Mouse (Mus musculus): Measurements from ENCODE around the gene Kcnh2.
A peak's percentile ranks its signal among the peaks of the same experiment; 100 is the strongest.

Kcnh2 gene

DNA sequence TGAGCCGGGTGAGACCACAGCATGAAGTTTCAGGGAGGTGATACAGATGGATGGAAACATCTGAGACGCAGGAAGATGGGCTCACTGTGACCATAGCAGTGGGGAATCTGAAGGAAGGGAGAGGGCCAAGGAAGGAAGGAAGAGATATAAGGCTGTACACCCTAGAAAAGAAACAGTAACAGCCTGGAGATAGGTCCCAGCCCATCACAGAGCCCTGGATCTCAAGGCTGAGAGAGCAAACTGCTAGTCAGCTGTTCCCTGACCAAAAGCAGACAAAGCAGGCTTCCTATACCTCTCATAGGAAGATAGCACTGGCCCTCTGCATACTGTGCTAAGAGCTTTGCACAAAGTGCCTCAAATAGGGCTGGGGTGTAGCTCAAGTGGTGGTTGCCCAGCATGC lies 27.3 kb upstream of the Kcnh2 start:
- DNase-seq (ENCODE audit: low spot score): no peak

DNA sequence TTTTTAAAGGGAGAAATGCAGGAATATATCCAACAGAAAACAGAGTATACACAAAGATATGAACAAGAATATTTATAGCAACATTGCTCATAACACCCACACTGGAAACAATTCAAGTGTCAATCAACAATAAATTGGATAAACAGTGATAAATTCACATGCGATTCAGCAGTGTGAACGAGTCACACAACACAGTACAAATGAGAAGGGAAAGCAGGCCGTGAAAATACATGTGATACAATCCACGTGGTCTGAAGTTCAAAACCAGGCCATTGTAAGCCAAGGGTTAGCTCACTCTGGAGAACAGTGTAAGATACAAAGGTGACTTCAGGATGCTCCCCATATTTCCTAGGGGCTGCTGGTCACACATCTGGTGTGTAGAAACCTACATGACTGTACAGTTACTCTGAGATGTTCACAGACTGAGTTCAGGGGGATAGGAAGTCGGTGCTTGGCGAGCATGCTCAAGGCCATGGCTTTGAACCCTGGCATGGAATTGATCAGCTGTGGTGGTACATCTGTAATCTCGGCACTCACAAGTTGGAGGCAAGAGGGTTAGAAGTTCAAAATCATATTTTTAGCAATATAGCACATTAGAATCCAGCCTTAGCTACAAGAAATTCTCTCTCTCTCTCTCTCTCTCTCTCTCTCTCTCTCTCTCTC lies 23.4 kb upstream of the Kcnh2 start:
- no peak for DNase-seq (ENCODE audit: low spot score)

DNA sequence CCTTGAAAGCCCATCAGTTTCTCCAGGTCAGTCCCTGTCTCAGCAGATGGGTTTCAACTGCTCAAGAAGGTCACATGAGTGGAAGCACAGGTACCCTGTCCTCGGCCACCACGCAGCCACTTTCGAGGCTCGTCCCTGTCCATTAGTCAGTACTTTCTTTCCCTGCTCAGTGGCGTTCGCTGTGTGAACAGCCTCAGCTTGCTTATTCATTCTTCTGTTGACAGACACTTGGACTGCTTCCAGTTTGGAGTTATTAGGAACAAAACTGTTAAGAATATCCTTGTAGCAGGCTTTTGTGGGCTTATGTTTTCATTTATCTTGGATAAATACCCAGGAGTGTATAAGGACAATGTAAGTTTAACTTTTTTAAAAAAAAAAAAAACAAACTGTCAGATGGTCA lies 22.8 kb upstream of the Kcnh2 start:
- DNase-seq (ENCODE audit: low spot score): no peak

DNA sequence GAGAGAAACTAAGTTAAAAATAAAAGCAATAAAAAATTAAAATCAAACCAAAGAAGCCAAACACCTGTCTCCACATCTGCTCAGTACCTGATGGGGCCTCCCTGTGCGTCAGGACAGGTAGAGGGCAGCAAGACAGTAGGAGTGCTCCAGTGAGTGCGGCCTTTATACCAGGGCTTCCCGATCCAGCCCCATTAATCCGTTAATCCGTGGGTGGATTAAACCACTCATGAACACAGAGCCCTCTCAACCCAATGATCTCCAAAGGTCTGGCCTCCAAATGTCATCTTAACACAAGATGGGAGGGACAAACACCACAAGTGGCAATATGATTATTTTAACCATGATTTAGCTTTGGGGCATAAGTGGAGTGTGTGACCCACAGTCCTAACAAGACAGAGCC lies 22.4 kb upstream of the Kcnh2 start:
- DNase-seq (ENCODE audit: low spot score): no peak

DNA sequence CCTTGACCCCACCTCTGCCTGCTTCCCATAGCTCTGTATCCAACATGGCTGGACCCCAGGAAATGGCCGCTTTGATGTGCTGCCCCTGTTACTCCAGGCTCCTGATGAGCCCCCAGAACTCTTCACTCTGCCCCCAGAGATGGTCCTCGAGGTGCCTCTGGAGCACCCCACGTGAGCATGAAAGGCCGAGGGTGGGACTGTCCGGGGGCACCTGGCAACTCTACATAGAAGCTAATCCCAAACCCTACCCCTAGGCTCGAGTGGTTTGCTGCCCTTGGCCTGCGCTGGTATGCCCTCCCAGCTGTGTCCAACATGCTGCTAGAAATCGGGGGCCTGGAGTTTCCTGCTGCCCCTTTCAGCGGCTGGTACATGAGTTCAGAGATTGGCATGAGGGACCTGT lies 18.4 kb upstream of the Kcnh2 start:
- DNase-seq (ENCODE audit: low spot score): no peak

DNA sequence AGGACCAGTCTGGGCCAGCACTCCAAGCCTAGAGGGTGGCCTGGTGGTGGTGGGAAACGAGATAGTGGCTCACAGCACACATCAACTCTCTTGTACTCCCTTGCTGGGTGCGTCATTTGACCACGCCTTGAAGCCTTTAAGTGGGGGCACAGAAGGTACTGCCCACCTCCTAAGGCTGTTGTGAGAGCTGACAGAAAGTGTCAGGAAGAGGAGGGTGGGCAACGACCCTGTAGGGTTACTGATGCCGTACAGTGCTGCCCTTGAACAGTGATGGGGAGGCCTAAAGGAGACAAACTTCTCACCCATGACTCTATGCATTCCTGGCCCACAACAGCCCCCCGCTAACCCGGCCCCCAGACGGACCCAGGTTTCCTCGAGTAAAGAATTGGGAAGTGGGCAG lies 15.0 kb upstream of the Kcnh2 start:
- DNase-seq (ENCODE audit: low spot score): no peak

DNA sequence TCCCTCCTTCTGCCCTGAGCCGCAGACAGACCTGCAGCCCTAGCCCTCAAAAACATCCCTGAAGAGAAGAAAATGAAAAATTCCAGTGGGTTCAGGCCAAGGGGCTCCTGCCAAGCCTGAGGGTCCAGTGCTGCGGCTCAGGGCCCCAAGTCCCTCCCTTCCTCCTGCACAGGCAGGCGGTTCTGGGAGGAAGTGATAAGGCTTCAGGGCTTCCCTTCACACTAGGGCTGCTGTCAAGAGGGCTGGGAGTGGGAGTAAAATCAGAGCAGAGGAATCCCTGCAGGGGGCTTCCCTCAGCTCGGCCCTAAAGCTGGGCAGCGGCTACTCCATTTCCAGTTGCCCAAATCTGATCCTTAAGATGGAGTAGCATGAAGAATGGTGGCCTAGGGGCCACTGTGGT lies 14.1 kb upstream of the Kcnh2 start:
- no peak for DNase-seq (ENCODE audit: low spot score)

DNA sequence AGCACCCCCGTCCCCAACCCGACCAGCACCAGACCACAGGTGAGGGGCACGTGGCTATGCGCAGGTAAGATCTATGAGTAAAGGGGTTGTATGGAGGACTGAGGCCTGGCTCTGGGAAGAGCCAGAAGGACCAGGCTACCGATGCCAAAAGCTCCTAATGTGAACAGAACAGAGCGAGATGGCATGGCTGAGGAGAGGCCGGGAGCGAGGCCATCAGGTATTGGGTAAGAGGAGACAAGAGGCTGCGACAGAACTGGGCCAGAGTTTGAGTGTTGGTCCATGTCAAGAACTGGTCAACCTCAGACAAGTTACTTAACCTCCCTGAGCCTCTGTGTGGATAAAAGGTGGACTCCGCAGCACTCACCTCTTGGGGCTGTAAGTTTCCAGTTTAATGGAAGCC lies 13.6 kb upstream of the Kcnh2 start:
- DNase-seq (ENCODE audit: low spot score): no peak

DNA sequence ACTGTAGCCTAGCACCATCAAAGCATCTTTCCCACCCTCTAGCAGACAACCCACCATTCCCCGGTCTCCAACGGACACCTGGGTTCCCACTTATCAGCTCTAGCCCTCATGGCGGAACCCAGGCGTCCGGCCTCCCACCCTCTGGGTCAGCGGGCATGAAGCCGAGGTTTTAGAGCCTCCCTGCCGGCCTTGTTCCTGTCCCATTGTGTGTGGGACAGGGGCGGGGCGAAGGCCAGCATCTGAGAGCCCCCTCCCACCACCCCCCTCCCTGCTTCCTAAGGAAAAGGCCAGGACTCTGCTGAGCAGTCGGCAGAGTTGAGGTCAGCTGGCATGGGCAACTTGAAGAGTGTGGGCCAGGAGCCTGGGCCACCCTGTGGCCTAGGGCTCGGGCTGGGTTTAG lies 13.1 kb upstream of the Kcnh2 start, which contains the start of gene Nos3:
Gene Nos3, plus strand, starts transcription at position 303 of the 400 bp plus-strand sequence.
- no peak for DNase-seq (ENCODE audit: low spot score)

DNA sequence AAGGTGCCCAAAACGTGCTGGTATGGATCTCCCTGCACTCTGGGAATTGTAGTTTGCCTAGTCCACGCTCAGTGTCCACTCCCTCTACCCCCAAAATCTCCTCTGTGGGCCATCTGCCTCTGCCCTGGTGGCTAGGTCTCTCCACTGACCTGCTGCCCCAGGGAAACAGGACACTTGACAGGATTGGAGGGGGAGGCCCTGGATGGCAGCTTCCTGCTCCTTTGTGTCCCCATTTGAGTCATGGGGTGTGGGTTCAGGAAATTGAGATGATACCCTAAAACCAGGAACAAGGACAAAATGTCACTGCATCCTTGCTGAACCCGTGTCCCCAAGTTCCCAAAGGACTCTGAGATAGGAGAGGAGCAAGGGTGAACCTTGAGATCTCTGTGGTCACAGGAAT lies 12.7 kb upstream of the Kcnh2 start:
- no peak for DNase-seq (ENCODE audit: low spot score)

DNA sequence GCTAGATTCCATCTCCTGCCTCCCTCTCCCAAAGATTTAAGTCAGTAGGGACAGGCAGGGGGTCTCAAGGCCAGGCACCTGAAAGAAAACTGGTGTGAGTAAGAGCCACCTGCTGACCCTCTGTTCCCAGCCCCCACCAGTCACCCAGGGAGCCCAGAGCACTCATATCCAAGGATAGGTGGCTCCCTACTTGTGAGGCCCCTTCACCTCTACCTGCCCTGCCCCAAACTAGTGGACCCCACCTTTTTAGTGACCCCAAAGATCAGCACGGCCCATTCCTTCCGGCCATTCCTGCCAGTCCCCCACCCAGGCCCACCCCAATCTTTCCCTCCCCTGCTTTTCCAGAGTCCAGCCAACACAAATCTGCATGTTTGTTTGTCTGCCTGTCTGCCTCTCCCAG lies 12.1 kb upstream of the Kcnh2 start:
- DNase-seq (ENCODE audit: low spot score): no peak

DNA sequence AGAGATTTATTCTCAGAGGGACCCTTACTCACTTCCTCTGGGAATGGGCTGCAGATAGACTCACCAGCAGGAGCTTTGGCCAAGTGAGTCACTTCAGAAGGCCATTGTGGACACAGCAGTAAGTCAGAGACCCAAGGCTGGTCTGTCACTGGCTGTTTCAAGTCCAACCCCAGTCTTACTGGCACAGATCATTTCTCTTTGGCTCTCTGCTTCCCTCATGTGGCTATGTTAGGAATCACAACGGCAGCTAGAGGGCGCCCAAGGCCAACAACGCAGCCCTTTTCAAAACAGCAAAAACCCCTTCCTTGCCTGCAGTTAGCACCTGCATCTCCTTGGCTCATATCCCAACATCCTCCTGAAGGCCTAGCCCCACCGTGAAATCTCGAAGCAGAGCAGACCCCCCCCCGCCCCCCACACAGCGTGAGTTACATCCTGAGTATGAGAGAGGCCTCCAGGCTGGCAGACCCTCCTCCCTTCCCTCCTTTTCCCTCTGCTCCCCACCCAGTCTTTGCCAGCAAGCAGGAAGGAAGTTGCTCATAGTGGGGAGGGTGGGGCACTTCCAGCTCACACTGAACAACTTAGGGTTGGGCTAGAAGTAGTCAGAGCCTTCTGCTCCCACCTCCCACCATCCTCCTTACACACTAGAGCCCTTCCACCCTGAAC lies 9.5 kb upstream of the Kcnh2 start:
- DNase-seq (ENCODE audit: low spot score): no peak

DNA sequence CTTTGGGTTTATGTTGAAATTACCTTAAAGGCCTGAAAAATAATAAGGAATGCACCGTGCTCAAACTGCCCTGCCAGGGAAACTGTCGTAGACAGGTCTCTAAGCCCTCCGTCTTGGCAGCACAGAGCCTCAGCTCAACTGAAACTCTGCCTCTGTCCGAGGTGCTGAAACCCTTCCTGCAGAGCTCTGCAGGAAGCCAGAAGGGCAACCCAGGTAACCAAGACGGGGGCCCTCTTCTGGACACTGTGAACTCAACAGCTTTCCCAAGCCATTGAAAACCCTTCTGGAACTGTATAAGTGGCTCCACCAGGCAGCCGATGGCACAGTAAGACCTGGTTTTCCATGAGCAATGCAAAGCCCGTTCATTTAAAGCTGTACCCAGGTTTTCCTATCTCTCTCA lies 6.1 kb upstream of the Kcnh2 start:
- DNase-seq (ENCODE audit: low spot score): peak; percentile 66

DNA sequence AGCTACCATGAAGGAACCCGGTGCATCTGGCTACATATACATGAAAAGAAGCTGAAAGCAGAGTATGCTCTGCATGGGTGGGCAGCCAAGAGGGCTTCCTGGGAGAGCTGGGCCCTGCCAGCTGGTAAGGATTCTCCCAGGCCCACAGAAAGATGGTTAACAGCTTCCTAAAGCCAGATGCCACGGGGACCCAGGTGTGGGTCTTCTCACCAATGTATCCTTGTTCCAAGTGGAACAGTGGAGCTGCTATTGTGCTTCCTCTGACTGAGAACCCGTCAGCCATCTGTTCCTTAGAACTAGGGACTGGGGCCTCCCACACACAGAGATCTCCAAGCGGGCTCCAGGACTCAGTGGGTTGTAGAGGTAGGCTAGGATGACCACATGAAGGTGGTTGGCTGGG lies 5.4 kb upstream of the Kcnh2 start:
- DNase-seq (ENCODE audit: low spot score): no peak

DNA sequence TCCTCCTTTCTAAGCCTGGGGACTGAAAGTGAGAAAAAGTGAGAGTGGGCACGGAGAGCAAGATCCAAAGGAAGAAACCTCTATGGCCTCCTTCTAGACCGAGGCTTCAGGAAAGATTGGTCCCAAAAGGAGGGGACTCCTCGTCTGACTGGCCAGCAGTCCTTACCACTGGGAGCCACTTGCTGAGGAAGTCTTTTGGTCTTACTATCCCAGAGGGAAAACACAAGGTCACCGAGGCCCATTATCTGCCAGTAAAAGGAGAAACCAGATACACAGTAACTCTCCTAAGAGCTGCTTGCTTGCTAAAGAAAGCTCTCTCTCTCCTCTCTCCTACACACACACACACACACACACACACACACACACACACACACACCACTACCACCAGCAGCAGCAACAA lies 1.9 kb upstream of the Kcnh2 start:
- peak; percentile 63 for DNase-seq (ENCODE audit: low spot score)

DNA sequence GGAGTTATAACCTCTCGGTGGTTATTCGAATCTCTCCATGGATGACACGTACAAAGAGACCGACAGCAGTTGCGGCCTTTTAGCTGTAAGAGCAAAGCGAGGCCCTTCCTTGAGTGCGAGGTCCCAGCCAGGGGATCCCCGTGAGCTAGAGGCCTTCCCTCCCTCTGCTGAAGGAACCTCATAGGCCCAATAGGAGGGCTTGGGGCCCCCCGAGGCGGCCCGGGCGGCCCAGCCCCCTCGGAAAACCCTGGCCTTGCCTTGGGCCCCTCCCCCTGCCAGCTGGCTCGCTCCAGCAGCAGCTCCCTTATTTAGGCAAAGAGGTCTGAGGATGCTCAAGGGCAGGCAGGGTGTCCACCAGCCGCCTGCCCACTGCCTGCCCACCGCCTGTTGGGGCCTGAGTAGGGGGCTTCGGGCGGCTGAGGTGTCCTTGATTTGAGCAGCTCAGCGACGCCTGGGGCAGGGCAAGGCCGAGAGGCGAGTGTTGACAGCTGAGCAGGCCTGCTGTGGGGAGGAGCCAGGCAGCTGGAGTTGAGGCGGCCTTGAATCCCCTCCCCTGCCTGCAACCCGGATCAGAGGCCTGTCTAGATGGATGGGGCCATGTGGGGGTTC lies 951 bp upstream of the Kcnh2 start:
- DNase-seq (ENCODE audit: low spot score): peak; percentile 86

DNA sequence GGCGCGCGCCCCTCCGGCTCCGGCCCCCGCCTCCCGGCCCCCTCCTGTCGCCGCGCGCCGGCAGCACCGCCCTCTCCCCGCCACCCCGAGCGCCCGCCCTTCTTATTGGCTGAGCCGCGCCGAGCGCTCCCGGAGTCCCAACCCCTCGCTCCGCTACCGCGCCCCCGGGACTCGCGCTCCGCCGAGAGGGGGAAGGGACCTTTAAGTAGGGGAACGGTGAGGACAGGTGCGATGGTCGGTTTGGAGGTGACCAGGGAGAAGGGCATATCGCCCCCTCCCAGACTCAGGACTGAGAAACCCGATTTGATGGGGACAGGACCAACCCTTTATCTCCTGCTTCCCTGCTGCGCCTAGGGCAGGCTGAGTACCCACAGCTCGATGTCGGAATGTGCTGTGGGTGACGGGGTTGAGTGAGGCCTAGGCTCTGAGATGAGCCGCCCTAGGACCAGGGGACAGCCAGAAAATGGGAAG lies 332 bp upstream of the Kcnh2 start:
- peak; percentile 84 for DNase-seq (ENCODE audit: low spot score)

DNA sequence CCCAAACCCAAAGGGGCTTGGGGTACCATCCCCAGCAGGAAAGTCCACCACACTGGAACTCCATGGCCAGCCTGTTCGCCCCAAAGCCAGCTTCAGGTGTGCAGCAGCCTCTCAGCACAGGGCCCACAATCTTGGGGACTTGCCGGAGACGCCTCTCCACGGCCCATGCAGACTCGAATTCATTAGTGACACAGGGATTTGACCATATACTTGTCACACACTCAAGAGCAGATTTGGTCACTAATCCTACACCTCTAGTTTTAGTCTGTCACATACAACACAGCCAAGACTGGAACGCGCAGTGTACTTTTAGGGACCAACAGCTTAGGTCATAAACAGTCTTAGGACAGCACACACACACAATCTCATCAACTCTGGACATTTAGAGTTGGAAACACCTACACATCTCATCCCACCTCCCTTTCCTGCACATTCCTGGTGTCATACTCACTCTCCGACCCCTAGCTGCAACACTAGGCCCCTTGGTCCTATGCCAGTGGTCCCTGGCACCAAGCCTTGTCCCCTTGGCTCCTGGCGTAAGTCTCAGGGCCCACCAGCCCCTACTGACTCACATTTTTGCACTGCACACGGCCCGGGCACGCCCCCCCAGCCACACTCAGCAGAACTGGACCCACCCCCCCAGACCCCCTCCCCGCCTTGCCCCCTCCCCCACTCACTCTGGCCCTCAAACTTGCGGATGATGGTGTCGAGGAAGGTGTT lies 713 bp downstream of the Kcnh2 start:
- no peak for DNase-seq (ENCODE audit: low spot score)

DNA sequence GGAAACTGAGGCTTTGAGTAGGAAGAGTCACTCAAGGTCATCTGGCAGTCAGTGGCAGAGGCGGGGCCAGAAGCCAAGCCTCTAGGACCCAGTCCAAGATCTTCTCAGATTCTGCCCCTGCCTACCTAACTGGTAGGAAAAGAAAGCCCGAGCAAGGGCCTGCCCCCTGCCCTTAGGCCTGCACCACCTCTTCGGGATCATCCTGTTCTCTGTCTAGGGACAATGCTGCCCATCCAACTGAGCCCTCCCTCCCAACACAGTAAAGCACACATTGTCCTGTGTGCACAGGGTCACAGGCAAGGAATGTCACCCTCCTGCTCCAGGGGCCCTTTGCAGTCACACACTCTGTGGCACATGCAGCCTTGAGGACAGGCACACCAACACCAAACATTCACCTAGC lies 1.3 kb downstream of the Kcnh2 start:
- no peak for DNase-seq (ENCODE audit: low spot score)

DNA sequence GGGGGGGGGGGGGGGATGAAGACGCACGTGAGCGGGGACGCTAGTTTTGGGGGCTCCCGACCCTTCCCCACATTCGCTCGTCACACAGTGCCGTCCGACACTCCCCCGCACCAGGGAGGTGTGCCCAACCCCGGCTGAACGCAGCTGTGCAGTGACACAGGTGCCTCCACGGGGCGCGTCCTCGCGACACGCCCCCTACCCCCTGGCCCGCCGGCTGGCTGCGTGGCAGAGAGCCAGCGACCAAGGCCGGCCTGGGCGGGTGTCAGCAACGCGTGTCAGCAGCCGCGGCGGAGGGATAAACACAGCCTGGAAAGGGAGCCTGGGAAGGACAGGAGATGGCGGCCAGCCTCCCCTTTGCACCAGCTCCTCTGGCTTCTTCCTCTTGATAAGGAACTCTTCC lies 2.9 kb downstream of the Kcnh2 start:
- DNase-seq (ENCODE audit: low spot score): peak; percentile 72

DNA sequence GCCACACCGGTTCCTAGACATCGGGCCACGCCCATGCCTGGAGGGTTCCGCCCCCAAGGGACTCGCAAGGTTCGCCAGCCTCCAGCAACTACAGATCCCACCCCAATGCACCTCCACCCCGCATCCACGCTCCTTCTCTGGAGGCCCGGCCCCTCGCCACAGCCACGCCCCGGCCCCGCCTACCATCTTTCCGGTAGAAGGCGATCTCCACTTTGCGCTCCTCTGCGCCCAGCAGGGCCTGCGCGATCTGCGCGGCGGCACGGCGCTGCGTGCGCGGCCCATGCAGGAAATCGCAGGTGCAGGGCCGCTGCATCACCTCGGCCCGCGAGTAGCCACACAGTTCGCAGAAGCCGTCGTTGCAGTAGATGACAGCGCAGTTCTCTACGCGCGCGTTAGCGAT lies 3.3 kb downstream of the Kcnh2 start:
- peak; percentile 70 for DNase-seq (ENCODE audit: low spot score)

DNA sequence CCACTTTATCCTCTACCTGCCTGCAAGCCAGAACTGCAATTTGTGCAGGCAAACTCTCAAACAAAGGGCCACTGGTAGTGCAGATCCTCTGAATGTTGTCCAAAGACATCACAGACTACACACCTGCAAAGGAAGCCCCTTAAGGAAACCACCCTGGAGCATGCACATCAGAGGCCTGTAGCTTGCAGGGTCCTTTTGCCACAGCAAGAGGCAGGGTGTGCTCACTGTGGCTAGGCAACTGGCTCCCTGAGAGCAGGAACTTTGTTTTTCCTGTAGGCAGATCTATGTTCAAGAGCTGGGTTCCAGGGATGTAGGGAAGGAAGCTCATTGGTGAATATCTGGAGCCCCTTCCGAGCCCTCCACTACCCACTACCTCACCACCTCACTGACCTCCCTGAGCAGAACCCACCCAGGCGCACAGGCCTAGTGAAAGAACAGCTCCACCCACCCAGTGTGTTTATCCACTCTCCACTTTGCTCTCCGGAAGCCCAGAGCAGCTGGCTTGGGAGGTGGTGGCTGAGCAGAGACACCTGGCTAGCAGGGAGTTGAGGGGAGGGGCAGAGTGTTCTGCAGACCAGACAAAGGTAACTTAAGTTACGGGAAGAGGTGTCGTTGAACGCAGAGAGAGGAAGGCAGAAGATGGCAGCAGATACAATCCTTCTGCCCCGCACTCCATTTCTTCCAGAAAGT lies 4.1 kb downstream of the Kcnh2 start:
- no peak for DNase-seq (ENCODE audit: low spot score)
